Mouse (Mus musculus) G1E (cell line): ENCODE measurements around the gene Ms4a6d. TPM values are rescaled to one million over a fixed set of nuclear protein-coding genes. Genes with fewer than 3 reads are reported as not detected.
"Not testable (repeated sequence)": the region's sequence is repeated elsewhere in the genome, so short reads cannot be mapped to it uniquely, and the experiment has no call there.

Experiments used
- ATAC-seq: 2 replicates; pipeline ENCODE4 v1.8.0; 2016; ENCODE audit warnings: mild to moderate bottlenecking; ENCODE audit not compliant: insufficient number of reproducible peaks, poor library complexity, low FRiP score, severe bottlenecking; ENCODE audit errors: extremely low read depth
- DNase-seq: peaks from one replicate; pipeline ENCODE4 v3.0.0; 2012; ENCODE audit warnings: low spot score
- H3K27me3 ChIP-seq: 2 replicates; pipeline ENCODE4 v1.6.1; 2012; ENCODE audit warnings: mild to moderate bottlenecking, low read length, inconsistent platforms; ENCODE audit not compliant: insufficient read depth
- H3K36me3 ChIP-seq: replicated peaks from 2 replicates; pipeline ENCODE3; 2012; ENCODE audit warnings: mild to moderate bottlenecking, inconsistent platforms
- H3K4me1 ChIP-seq: 2 replicates; pipeline ENCODE4 v1.6.1; 2012; ENCODE audit warnings: low read depth, low read length, inconsistent platforms, mixed read lengths; ENCODE audit not compliant: insufficient read depth
- H3K4me3 ChIP-seq: 2 replicates; pipeline ENCODE4 v1.5.1; 2012; ENCODE audit warnings: low read depth, mild to moderate bottlenecking, inconsistent platforms, low read length, moderate library complexity, mixed read lengths
- H3K9me3 ChIP-seq: replicated peaks from 2 replicates; pipeline ENCODE4 v1.6.1; 2012; ENCODE audit warnings: inconsistent platforms
- CTCF ChIP-seq: IDR thresholded peaks from 2 replicates; pipeline ENCODE4 v1.5.1; 2012; ENCODE audit warnings: low read depth, low read length, inconsistent platforms, mixed read lengths
- GATA1 ChIP-seq: IDR thresholded peaks from 2 replicates; pipeline ENCODE4 v1.6.1; 2012; ENCODE audit warnings: borderline replicate concordance, low read length, inconsistent platforms, mixed read lengths
- GATA2 ChIP-seq: IDR thresholded peaks from 2 replicates; pipeline ENCODE4 v1.6.1; 2012; ENCODE audit warnings: low read depth, low read length, inconsistent platforms, borderline replicate concordance
- POLR2AphosphoS5 ChIP-seq: IDR thresholded peaks from 2 replicates; pipeline ENCODE4 v1.6.1; 2012; ENCODE audit warnings: low read depth, low read length, inconsistent platforms; ENCODE audit not compliant: insufficient replicate concordance
- TAL1 ChIP-seq: conservative IDR thresholded peaks from 2 replicates; pipeline ENCODE4 v1.6.1; 2012; ENCODE audit warnings: low read depth, low read length, inconsistent platforms, mixed read lengths
- polyA plus RNA-seq: library from polyadenylated mRNA; stranded (reverse); fragments of >175 nt; gene quantifications from 2 replicates; pipeline ENCODE4 v1.2.3, GENCODE M21; 2012
- total RNA-seq, 2 experiments: library from RNA; stranded (forward) in 1 of 2; stranded (reverse) in 1 of 2; fragments of 200-1000 nt in 1 of 2; fragments of >200 nt in 1 of 2; fragmentation: Nextera tagmentation in 1 of 2; gene quantifications; 2 replicates each; pipeline ENCODE4 v1.2.3; 2014 to 2017

Gene Ms4a6d
- total and polyA plus RNA-seq, 3 experiments, result 0.05 to 2.2 TPM; not detected in 1

GRCm38 (mm10) chr19:11589205-11589604 is 15.4 kb downstream of the Ms4a6d start:
- no peaks in the 10 kb centered on the region for H3K36me3 ChIP-seq
- no peak for ATAC-seq
- no peak for DNase-seq
- no peak for TF ChIP-seq GATA2
- no peak for TF ChIP-seq POLR2AphosphoS5
- TF ChIP-seq TAL1, result no peak
- no peak for TF ChIP-seq CTCF
- no peak for TF ChIP-seq GATA1
- H3K27me3 ChIP-seq, result peaks cover 2% of the 10 kb centered on the region; the same call in 1 of the 2 replicates
- no peaks in the 10 kb centered on the region for H3K4me1 ChIP-seq
- no peaks in the 10 kb centered on the region for H3K9me3 ChIP-seq
- H3K4me3 ChIP-seq, result no peak overlapping the region

GRCm38 (mm10) chr19:11574965-11575364 is 29.7 kb downstream of the Ms4a6d start:
- no peaks in the 10 kb centered on the region for H3K4me1 ChIP-seq
- no peak for TF ChIP-seq GATA2
- TF ChIP-seq CTCF, result no peak
- TF ChIP-seq GATA1, result no peak
- no peak for TF ChIP-seq TAL1
- no peak for TF ChIP-seq POLR2AphosphoS5
- no peaks in the 10 kb centered on the region for H3K27me3 ChIP-seq
- H3K4me3 ChIP-seq, result no peak overlapping the region
- DNase-seq (no peak), ATAC-seq (no peak)
- no peaks in the 10 kb centered on the region for H3K9me3 ChIP-seq
- no peaks in the 10 kb centered on the region for H3K36me3 ChIP-seq

GRCm38 (mm10) chr19:11559560-11559959 is 45.1 kb downstream of the Ms4a6d start:
- not testable (repeated sequence) for DNase-seq

GRCm38 (mm10) chr19:11554726-11555125 is 49.9 kb downstream of the Ms4a6d start:
- TF ChIP-seq CTCF, result no peak
- no peak for TF ChIP-seq GATA1
- Histone ChIP-seq H3K27me3 (no peaks in the 10 kb centered on the region), H3K4me1 (no peaks in the 10 kb centered on the region), H3K36me3 (no peaks in the 10 kb centered on the region), H3K9me3 (no peaks in the 10 kb centered on the region), H3K4me3 (no peak overlapping the region)
- no peak for ATAC-seq
- no peak for DNase-seq

More at GRCm38 (mm10) chr19:11559560-11559959, 45.1 kb downstream of the Ms4a6d start:
- H3K4me1 ChIP-seq, H3K27me3 ChIP-seq, H3K9me3 ChIP-seq, H3K4me3 ChIP-seq, ATAC-seq, H3K36me3 ChIP-seq: not testable (repeated sequence)

DNA sequence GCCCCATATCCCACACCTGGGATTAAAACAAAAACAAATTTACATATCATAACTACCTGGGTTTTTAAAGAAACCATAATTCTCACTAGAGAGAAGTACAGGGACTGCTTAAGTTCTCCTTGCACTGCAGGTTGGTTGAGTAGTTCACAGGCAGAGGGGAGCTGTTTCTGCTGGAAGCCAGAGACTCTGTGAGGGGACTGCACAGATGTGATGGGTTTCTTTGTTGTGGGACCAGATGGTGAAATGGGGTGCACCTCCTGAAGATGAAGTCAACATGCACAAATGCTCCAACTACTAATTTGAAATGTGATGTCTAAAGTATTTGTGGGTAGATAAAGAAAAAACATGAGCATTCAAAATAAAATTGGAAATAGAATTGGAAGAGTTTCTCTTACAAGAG is 56.7 kb downstream of the Ms4a6d start:
- H3K36me3 ChIP-seq, result no peaks in the 10 kb centered on the region
- no peak overlapping the region for H3K4me3 ChIP-seq
- no peaks in the 10 kb centered on the region for H3K27me3 ChIP-seq
- DNase-seq (no peak), ATAC-seq (no peak)
- H3K9me3 ChIP-seq, result no peaks in the 10 kb centered on the region
- no peaks in the 10 kb centered on the region for H3K4me1 ChIP-seq
- TF ChIP-seq TAL1 (no peak), CTCF (no peak), GATA2 (no peak), POLR2AphosphoS5 (no peak)

DNA sequence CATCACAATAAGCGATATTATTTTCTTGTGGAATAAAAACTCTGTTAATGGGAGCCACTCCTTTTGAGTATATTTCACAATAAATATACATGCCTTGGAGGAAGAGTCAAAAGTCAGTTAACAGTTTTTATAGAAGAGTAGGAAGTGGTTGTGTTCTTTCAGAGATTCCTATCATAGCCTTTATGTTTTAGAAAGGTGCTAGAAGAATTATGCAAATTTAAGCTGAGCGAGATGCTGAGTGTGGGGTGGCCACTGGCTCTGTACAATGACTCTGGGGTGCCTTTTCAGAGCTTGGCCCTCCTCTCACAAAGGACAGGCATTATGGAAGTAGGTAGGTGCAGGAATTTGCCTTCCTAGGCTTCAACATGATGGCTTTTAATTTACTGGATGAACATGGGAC is 60.3 kb downstream of the Ms4a6d start:
- not testable (repeated sequence) for DNase-seq, H3K36me3 ChIP-seq, H3K9me3 ChIP-seq, H3K4me1 ChIP-seq, H3K27me3 ChIP-seq, ATAC-seq, H3K4me3 ChIP-seq

DNA sequence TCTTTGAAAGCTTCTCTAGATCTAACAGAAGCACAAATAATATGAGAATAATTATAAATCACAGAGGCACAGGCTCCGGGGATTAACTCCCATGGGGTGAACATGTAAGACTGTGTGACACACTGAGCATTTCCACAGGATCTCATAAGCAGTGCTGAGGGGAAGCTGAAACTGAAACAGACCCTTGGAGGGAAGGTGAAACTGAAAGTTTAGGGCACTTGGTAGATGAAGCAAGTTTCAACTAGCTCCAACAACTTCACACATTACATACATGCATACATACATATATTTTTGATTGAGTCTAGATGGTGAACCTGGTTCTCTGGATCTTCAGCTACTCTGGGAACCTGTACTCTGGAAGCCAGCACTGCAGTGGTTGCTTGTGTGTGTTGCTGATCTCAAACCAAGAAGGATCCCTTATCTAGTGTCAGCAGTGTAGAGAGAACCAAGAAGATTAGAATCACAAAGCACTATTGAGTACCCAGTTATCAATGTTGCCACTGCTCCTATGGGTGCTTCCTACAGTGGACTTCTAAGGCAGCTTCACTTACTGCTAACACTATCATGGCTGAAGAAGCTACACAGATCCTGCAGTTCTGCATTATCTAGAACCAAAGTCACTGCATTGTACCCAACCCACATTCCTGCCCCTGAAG is 64.4 kb downstream of the Ms4a6d start:
- ATAC-seq, H3K9me3 ChIP-seq, DNase-seq: not testable (repeated sequence)

DNA sequence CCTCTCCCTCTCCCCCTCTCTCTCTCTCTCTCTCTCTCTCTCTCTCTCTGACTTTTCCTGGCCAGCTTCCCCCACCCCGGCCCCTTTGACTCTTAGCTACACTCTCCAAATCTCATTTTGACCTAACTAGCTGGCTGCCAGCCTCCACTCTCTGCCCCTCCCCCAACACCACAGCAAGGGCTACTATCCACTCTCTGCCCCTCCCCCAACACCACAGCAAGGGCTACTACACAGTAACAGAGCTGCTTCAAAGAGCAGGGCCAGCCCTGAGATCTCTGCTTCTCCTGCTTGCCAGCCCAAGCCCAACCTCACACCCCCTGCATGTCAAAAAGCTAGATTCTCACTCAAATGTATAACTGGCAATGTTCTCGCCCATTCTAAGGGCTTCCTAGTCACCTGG is 67.3 kb downstream of the Ms4a6d start:
- H3K9me3 ChIP-seq, result no peaks in the 10 kb centered on the region
- 0 out of 2 replicates have a peak, but pooled peaks cover 4% of the 10 kb centered on the region for H3K4me1 ChIP-seq
- no peak overlapping the region for H3K4me3 ChIP-seq
- TF ChIP-seq POLR2AphosphoS5 (no peak), CTCF (no peak), TAL1 (no peak), GATA2 (no peak), GATA1 (no peak)
- ATAC-seq, result no peak
- peaks cover 5% of the 10 kb centered on the region; the same call in 1 of the 2 replicates for H3K27me3 ChIP-seq
- DNase-seq, result no peak
- H3K36me3 ChIP-seq, result no peaks in the 10 kb centered on the region

More for the DNA sequence above, 64.4 kb downstream of the Ms4a6d start:
- H3K27me3 ChIP-seq, H3K4me3 ChIP-seq, H3K36me3 ChIP-seq, H3K4me1 ChIP-seq: not testable (repeated sequence)

Other genes with a start within 250 kb of the Ms4a6d start
- gene Ms4a4a, start 229.3 kb downstream of the Ms4a6d start, total RNA-seq (2014; fragmentation: Nextera tagmentation), result not detected in 2 replicates
- not detected in 2 replicates for gene Ms4a4a, start 229.3 kb downstream of the Ms4a6d start, total RNA-seq (2017)
- gene Ms4a4a, start 229.3 kb downstream of the Ms4a6d start, polyA plus RNA-seq, result not detected in 2 replicates
- gene Ms4a4c, start 200.1 kb downstream of the Ms4a6d start, total RNA-seq (2014; fragmentation: Nextera tagmentation), result not detected in 2 replicates
- gene Ms4a4c, start 200.1 kb downstream of the Ms4a6d start, total RNA-seq (2017), result not detected in 2 replicates
- gene Ms4a4c, start 200.1 kb downstream of the Ms4a6d start, polyA plus RNA-seq, result not detected in 2 replicates
- not detected in 2 replicates for gene Ms4a4b, start 161.3 kb downstream of the Ms4a6d start, total RNA-seq (2014; fragmentation: Nextera tagmentation)
- 0.06 and 0.27 TPM in 2 replicates for gene Ms4a4b, start 161.3 kb downstream of the Ms4a6d start, total RNA-seq (2017)
- not detected in 2 replicates for gene Ms4a4b, start 161.3 kb downstream of the Ms4a6d start, polyA plus RNA-seq
- 0.78 TPM in 1 of 2 replicates, not detected in the other for gene Ms4a6c, start 135.5 kb downstream of the Ms4a6d start, total RNA-seq (2014; fragmentation: Nextera tagmentation)
- gene Ms4a6c, start 135.5 kb downstream of the Ms4a6d start, total RNA-seq (2017), result 1.9 and 2.6 TPM in 2 replicates
- gene Ms4a6c, start 135.5 kb downstream of the Ms4a6d start, polyA plus RNA-seq, result 0.03 TPM in 2 replicates
- gene Gm8369, start 118.9 kb downstream of the Ms4a6d start, total RNA-seq (2014; fragmentation: Nextera tagmentation), result 1.4 and 2.1 TPM in 2 replicates
- gene Gm8369, start 118.9 kb downstream of the Ms4a6d start, total RNA-seq (2017), result 0.87 and 0.98 TPM in 2 replicates
- gene Gm8369, start 118.9 kb downstream of the Ms4a6d start, polyA plus RNA-seq, result not detected in 2 replicates
- gene Ms4a6b, start 88.3 kb downstream of the Ms4a6d start, total RNA-seq (2014; fragmentation: Nextera tagmentation), result 0.23 TPM in 1 of 2 replicates, not detected in the other
- 2.5 and 3.1 TPM in 2 replicates for gene Ms4a6b, start 88.3 kb downstream of the Ms4a6d start, total RNA-seq (2017)
- 0.21 TPM in 1 of 2 replicates, not detected in the other for gene Ms4a6b, start 88.3 kb downstream of the Ms4a6d start, polyA plus RNA-seq
- gene Ms4a4d, start 68.0 kb downstream of the Ms4a6d start, total RNA-seq (2014; fragmentation: Nextera tagmentation), result not detected in 2 replicates
- gene Ms4a4d, start 68.0 kb downstream of the Ms4a6d start, total RNA-seq (2017), result 0.16 TPM in 1 of 2 replicates, not detected in the other
- not detected in 2 replicates for gene Ms4a4d, start 68.0 kb downstream of the Ms4a6d start, polyA plus RNA-seq
- gene Ms4a2, start 18.9 kb upstream of the Ms4a6d start, total RNA-seq (2014; fragmentation: Nextera tagmentation), result 1.3 and 1.4 TPM in 2 replicates
- gene Ms4a2, start 18.9 kb upstream of the Ms4a6d start, total RNA-seq (2017), result 19.1 and 20.6 TPM in 2 replicates
- gene Ms4a2, start 18.9 kb upstream of the Ms4a6d start, polyA plus RNA-seq, result 0.03 TPM in 1 of 2 replicates, not detected in the other
- gene Ms4a3, start 36.0 kb upstream of the Ms4a6d start, total RNA-seq (2014; fragmentation: Nextera tagmentation), result not detected in 2 replicates
- 0.35 TPM in 1 of 2 replicates, not detected in the other for gene Ms4a3, start 36.0 kb upstream of the Ms4a6d start, total RNA-seq (2017)
- not detected in 2 replicates for gene Ms4a3, start 36.0 kb upstream of the Ms4a6d start, polyA plus RNA-seq
- gene Oosp2, start 55.7 kb upstream of the Ms4a6d start, total RNA-seq (2014; fragmentation: Nextera tagmentation), result not detected in 2 replicates
- gene Oosp2, start 55.7 kb upstream of the Ms4a6d start, total RNA-seq (2017), result not detected in 2 replicates
- not detected in 2 replicates for gene Oosp2, start 55.7 kb upstream of the Ms4a6d start, polyA plus RNA-seq
- gene Oosp1, start 86.3 kb upstream of the Ms4a6d start, total RNA-seq (2014; fragmentation: Nextera tagmentation), result not detected in 2 replicates
- gene Oosp1, start 86.3 kb upstream of the Ms4a6d start, total RNA-seq (2017), result 0.11 TPM in 1 of 2 replicates, not detected in the other
- gene Oosp1, start 86.3 kb upstream of the Ms4a6d start, polyA plus RNA-seq, result not detected in 2 replicates
- not detected in 2 replicates for gene Oosp3, start 92.2 kb upstream of the Ms4a6d start, total RNA-seq (2014; fragmentation: Nextera tagmentation)
- gene Oosp3, start 92.2 kb upstream of the Ms4a6d start, total RNA-seq (2017), result not detected in 2 replicates
- gene Oosp3, start 92.2 kb upstream of the Ms4a6d start, polyA plus RNA-seq, result not detected in 2 replicates
- not detected in 2 replicates for gene Gif, start 142.7 kb upstream of the Ms4a6d start, total RNA-seq (2014; fragmentation: Nextera tagmentation)
- gene Gif, start 142.7 kb upstream of the Ms4a6d start, total RNA-seq (2017), result 0.06 TPM in 1 of 2 replicates, not detected in the other
- gene Gif, start 142.7 kb upstream of the Ms4a6d start, polyA plus RNA-seq, result not detected in 2 replicates
- 42.2 and 53.1 TPM in 2 replicates for gene Mrpl16, start 165.5 kb upstream of the Ms4a6d start, total RNA-seq (2014; fragmentation: Nextera tagmentation)
- gene Mrpl16, start 165.5 kb upstream of the Ms4a6d start, total RNA-seq (2017), result 68.5 and 91.4 TPM in 2 replicates
- 10.1 and 27.1 TPM in 2 replicates for gene Mrpl16, start 165.5 kb upstream of the Ms4a6d start, polyA plus RNA-seq
- gene Stx3, start 214.6 kb upstream of the Ms4a6d start, total RNA-seq (2014; fragmentation: Nextera tagmentation), result not detected in 2 replicates
- 1.3 and 1.9 TPM in 2 replicates for gene Stx3, start 214.6 kb upstream of the Ms4a6d start, total RNA-seq (2017)
- gene Stx3, start 214.6 kb upstream of the Ms4a6d start, polyA plus RNA-seq, result not detected in 2 replicates
- gene Olfr1417, start 234.4 kb upstream of the Ms4a6d start, total RNA-seq (2014; fragmentation: Nextera tagmentation), result not detected in 2 replicates
- gene Olfr1417, start 234.4 kb upstream of the Ms4a6d start, total RNA-seq (2017), result 0.05 and 0.29 TPM in 2 replicates
- gene Olfr1417, start 234.4 kb upstream of the Ms4a6d start, polyA plus RNA-seq, result not detected in 2 replicates